Mouse (Mus musculus) CH12.LX (cell line): Measurements from ENCODE around the gene Gm5617. TPM values are rescaled to one million over a fixed set of nuclear protein-coding genes. Genes with fewer than 3 reads are reported as not detected.

Experiments
- DNase-seq: peaks from one replicate; pipeline ENCODE4 v3.0.0-alpha.2; 2013; ENCODE audit errors: extremely low read depth
- H3K27ac ChIP-seq: 2 replicates; pipeline ENCODE4 v1.5.1; 2012; ENCODE audit warnings: low read depth, mild to moderate bottlenecking, control low read depth, moderate library complexity; ENCODE audit not compliant: insufficient read depth
- H3K27me3 ChIP-seq: replicated peaks from 2 replicates; pipeline ENCODE3; 2012; ENCODE audit warnings: inconsistent platforms
- H3K36me3 ChIP-seq, 2 experiments: replicated peaks in 1 of 2; 2 replicates each; pipeline versions ENCODE3 to v1.6.1; 2012; ENCODE audit warnings: inconsistent platforms in 1 of 2, low read length in 1 of 2, mild to moderate bottlenecking in 1 of 2, mixed read lengths in 1 of 2, moderate library complexity in 1 of 2; ENCODE audit not compliant: control insufficient read depth in 1 of 2, insufficient read depth in 1 of 2
- H3K4me1 ChIP-seq, 2 experiments: 2 replicates each; pipeline ENCODE4 v1.6.1; 2012; ENCODE audit warnings: inconsistent platforms in 1 of 2, moderate library complexity in 1 of 2; ENCODE audit not compliant: insufficient read depth in 2 of 2, control insufficient read depth in 1 of 2
- H3K4me2 ChIP-seq: 2 replicates; pipeline ENCODE4 v1.6.1; 2012; ENCODE audit warnings: low read depth, mild to moderate bottlenecking, control low read depth; ENCODE audit not compliant: poor library complexity, insufficient read depth, severe bottlenecking
- H3K4me3 ChIP-seq, 3 experiments: fragments of 150-350 bp in 1 of 3; sonication (generic) in 1 of 3; replicated peaks in 1 of 3; 2 replicates each; pipeline versions ENCODE3 to v1.5.1; 2011 to 2012; ENCODE audit warnings: low read depth in 2 of 3, low read length in 2 of 3, mild to moderate bottlenecking in 2 of 3, moderate library complexity in 2 of 3, control low read depth in 1 of 3, improper control_type of control experiment in 1 of 3, inconsistent platforms in 1 of 3, mixed read lengths in 1 of 3; ENCODE audit not compliant: poor library complexity in 1 of 3
- H3K79me2 ChIP-seq: replicated peaks from 2 replicates; pipeline ENCODE4 v1.6.1; 2012; ENCODE audit warnings: mild to moderate bottlenecking, moderate library complexity; ENCODE audit not compliant: control insufficient read depth, poor library complexity, insufficient read depth, severe bottlenecking; ENCODE audit errors: extremely low read depth
- H3K9ac ChIP-seq: 2 replicates; pipeline ENCODE4 v1.6.1; 2012; ENCODE audit warnings: low read depth, mild to moderate bottlenecking, control low read depth, moderate library complexity; ENCODE audit not compliant: insufficient read depth
- H3K9me3 ChIP-seq: replicated peaks from 2 replicates; pipeline ENCODE3; 2012; ENCODE audit warnings: low read length, inconsistent platforms, mixed read lengths
- BHLHE40 ChIP-seq: IDR thresholded peaks from 2 replicates; pipeline ENCODE4 v1.6.1; 2011; ENCODE audit warnings: mild to moderate bottlenecking, low read depth, low read length, improper control_type of control experiment
- ELF1 ChIP-seq: IDR thresholded peaks from 2 replicates; pipeline ENCODE4 v1.6.1; 2014; ENCODE audit warnings: low read depth, mild to moderate bottlenecking, inconsistent platforms, low read length, improper control_type of control experiment
- GABPA ChIP-seq: IDR thresholded peaks from 2 replicates; pipeline ENCODE4 v1.6.1; 2012; ENCODE audit warnings: low read depth, low read length, improper control_type of control experiment, inconsistent platforms; ENCODE audit not compliant: insufficient replicate concordance
- HCFC1 ChIP-seq: IDR thresholded peaks from 2 replicates; pipeline ENCODE4 v1.6.1; 2012; ENCODE audit warnings: low read depth, mild to moderate bottlenecking, inconsistent platforms, low read length, improper control_type of control experiment
- IRF4 ChIP-seq: IDR thresholded peaks from 2 replicates; pipeline ENCODE4 v1.6.1; 2014; ENCODE audit warnings: low read depth, mild to moderate bottlenecking, inconsistent platforms, low read length, improper control_type of control experiment
- KAT2A ChIP-seq: IDR thresholded peaks from 2 replicates; pipeline ENCODE4 v1.6.1; 2012; ENCODE audit warnings: low read length, improper control_type of control experiment, inconsistent platforms; ENCODE audit not compliant: insufficient replicate concordance
- MAZ ChIP-seq: IDR thresholded peaks from 2 replicates; pipeline ENCODE4 v1.6.1; 2012; ENCODE audit warnings: low read depth, mild to moderate bottlenecking, inconsistent platforms, low read length, improper control_type of control experiment, moderate library complexity
- MEF2A ChIP-seq: IDR thresholded peaks from 2 replicates; pipeline ENCODE4 v1.6.1; 2014; ENCODE audit warnings: low read depth, mild to moderate bottlenecking, inconsistent platforms, low read length, improper control_type of control experiment, borderline replicate concordance
- MXI1 ChIP-seq: IDR thresholded peaks from 2 replicates; pipeline ENCODE4 v1.6.1; 2011; ENCODE audit warnings: mild to moderate bottlenecking, low read depth, low read length, improper control_type of control experiment
- NELFE ChIP-seq: IDR thresholded peaks from 2 replicates; pipeline ENCODE4 v1.6.1; 2011; ENCODE audit warnings: low read depth, low read length, improper control_type of control experiment
- NRF1 ChIP-seq: IDR thresholded peaks from 2 replicates; pipeline ENCODE4 v1.6.1; 2014; ENCODE audit warnings: low read depth, mild to moderate bottlenecking, inconsistent platforms, low read length, improper control_type of control experiment, moderate library complexity
- POLR2A ChIP-seq: IDR thresholded peaks from 2 replicates; pipeline ENCODE4 v1.6.1; 2011; ENCODE audit warnings: low read depth, mild to moderate bottlenecking, improper control_type of control experiment, low read length
- POLR2AphosphoS2 ChIP-seq: IDR thresholded peaks from 2 replicates; pipeline ENCODE4 v1.6.1; 2011; ENCODE audit warnings: low read depth, low read length, improper control_type of control experiment
- TBP ChIP-seq: conservative IDR thresholded peaks from 2 replicates; pipeline ENCODE4 v1.6.1; 2011; ENCODE audit warnings: low read depth, low read length, improper control_type of control experiment
- TCF12 ChIP-seq: IDR thresholded peaks from 2 replicates; pipeline ENCODE4 v1.6.1; 2014; ENCODE audit warnings: low read depth, mild to moderate bottlenecking, inconsistent platforms, low read length, improper control_type of control experiment
- UBTF ChIP-seq: IDR thresholded peaks from 2 replicates; pipeline ENCODE4 v1.6.1; 2012; ENCODE audit warnings: low read depth, mild to moderate bottlenecking, inconsistent platforms, low read length, improper control_type of control experiment, moderate library complexity
- USF1 ChIP-seq: IDR thresholded peaks from 2 replicates; pipeline ENCODE4 v1.6.1; 2014; ENCODE audit warnings: low read depth, mild to moderate bottlenecking, inconsistent platforms, low read length, improper control_type of control experiment
- USF2 ChIP-seq: conservative IDR thresholded peaks from 2 replicates; pipeline ENCODE4 v1.6.1; 2011; ENCODE audit warnings: low read depth, low read length, improper control_type of control experiment
- ZC3H11A ChIP-seq: IDR thresholded peaks from 2 replicates; pipeline ENCODE4 v1.6.1; 2012; ENCODE audit warnings: low read depth, mild to moderate bottlenecking, inconsistent platforms, low read length, improper control_type of control experiment
- ZKSCAN1 ChIP-seq: IDR thresholded peaks from 2 replicates; pipeline ENCODE4 v1.6.1; 2012; ENCODE audit warnings: low read depth, inconsistent platforms, low read length, improper control_type of control experiment, borderline replicate concordance
- ZMIZ1 ChIP-seq: IDR thresholded peaks from 2 replicates; pipeline ENCODE4 v1.6.1; 2012; ENCODE audit warnings: low read depth, mild to moderate bottlenecking, inconsistent platforms, low read length, improper control_type of control experiment
- dilution Hi-C: fragments of 300-500 bp; cut with MboI; formaldehyde crosslinking; loops from 2 replicates; pipeline ENCODE4 v1.14.3; 2020; ENCODE audit warnings: low sequenced_read_pairs; ENCODE audit not compliant: extremely low pct_unique_long_range_greater_than_20kb, extremely low pct_ligation_motif_present
- in situ Hi-C: fragments of 300-500 bp; cut with MboI; formaldehyde crosslinking; loops from 3 replicates; pipeline ENCODE4 v1.14.3; 2019; ENCODE audit warnings: low sequenced_read_pairs, low pct_ligation_motif_present, low pct_unique_long_range_greater_than_20kb, mixed read lengths
- polyA plus RNA-seq: library from polyadenylated mRNA; unstranded; fragments of >175 nt; gene quantifications from 2 replicates; pipeline ENCODE4 v1.2.1, GENCODE M21; 2012; ENCODE audit warnings: low read depth; ENCODE audit not compliant: insufficient read length
- total RNA-seq, 2 experiments: library from RNA; depleted of rRNA; stranded (reverse); fragments of 300-350 nt in 1 of 2; fragments of >200 nt in 1 of 2; gene quantifications; 2 replicates each; pipeline ENCODE4 v1.2.3; 2012 to 2014

Gm5617 gene
- total RNA-seq (2012; rRNA removed) (15.3 and 35.2 TPM in 2 replicates), total RNA-seq (2014; rRNA removed) (16.5 and 20.4 TPM in 2 replicates), polyA plus RNA-seq (17.0 and 20.5 TPM in 2 replicates)

DNA sequence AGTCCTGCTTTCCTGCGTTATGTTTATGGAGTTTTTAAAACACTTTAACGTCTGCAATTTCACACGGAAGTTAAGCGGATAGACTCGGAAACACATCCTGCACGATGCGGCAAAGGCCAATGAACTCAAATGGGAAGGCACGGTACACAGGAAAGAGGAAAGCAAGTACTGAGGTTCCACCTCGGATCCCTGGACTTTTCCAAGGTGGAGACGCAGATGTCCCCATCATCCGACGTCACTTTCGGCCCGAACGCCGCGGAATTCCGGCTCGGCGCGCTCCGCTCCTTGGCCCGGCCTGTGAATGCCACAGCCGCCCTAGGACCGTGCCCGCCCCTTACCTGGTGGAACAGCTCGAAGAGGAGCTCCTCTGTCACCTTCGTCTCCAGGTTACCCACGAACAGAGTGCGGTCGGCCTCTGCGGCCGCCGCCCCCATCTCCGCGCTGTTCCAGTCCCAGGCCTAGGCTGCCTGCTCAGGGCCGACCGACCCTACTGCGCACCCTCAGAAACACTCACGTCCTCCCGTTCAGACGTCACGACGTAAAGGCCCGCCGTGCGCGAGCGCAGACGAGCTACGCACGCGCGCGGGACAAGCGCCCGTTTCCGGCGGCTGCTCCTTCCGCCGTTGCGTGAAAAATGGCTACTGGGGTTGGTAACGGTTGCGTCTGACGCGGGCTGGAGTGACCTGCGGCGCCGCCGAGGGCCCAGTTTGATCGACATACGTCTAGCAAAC, at the start of gene Gm5617, which contains the start of gene Rbm7:
Gene Gm5617 (plus strand): TSS at position 626 of the 731 bp plus-strand sequence.
Gene Rbm7 (minus strand): TSS at position 483 of the 731 bp plus-strand sequence.
- in situ Hi-C loops (no loop called here), dilution Hi-C loops (no loop called here)
- Histone ChIP-seq H3K27me3 (no peaks in the 10 kb centered on the region), H3K27ac (peak within 1 kb of the TSS; percentile 84), H3K9ac (peak within 1 kb of the TSS; percentile 98), H3K4me3 (peak within 1 kb of the TSS; percentile 77 to 99 (median 90)), H3K9me3 (no peaks in the 10 kb centered on the region), H3K36me3 (peaks cover 24 to 39% of the 10 kb centered on the region in 2 experiments), H3K4me2 (peak within 1 kb of the TSS; percentile 97), H3K4me1 (peaks cover 3 to 23% of the 10 kb centered on the region in 2 experiments; a peak in 3 of 4 replicates), H3K79me2 (peaks cover 37% of the 10 kb centered on the region)
- TF ChIP-seq ELF1 (peak; percentile 85), UBTF (0 out of 2 replicates have a peak, but pooled peaks have one; percentile 31), ZMIZ1 (peak; percentile 92), BHLHE40 (0 out of 2 replicates have a peak, but pooled peaks have one; percentile 22), POLR2A (peak; percentile 90), MAZ (no peak), MXI1 (peak; percentile 83), ZC3H11A (no peak), TCF12 (peak; percentile 93), USF1 (no peak), USF2 (no peak), HCFC1 (peak; percentile 82), POLR2AphosphoS2 (0 out of 2 replicates have a peak, but pooled peaks have one; percentile 18), KAT2A (peak; percentile 80; the same call in 1 of the 2 replicates), MEF2A (no peak), NELFE (peak; percentile 96), ZKSCAN1 (no peak), TBP (peak; percentile 73; the same call in 1 of the 2 replicates), GABPA (no peak), IRF4 (peak; percentile 29; the same call in 1 of the 2 replicates), NRF1 (peak; percentile 94)
- peak; percentile 93 for DNase-seq
